Mouse (Mus musculus): Measurements from ENCODE around the gene Ankrd34a. TPM values are rescaled to one million over a fixed set of nuclear protein-coding genes. Genes with fewer than 3 reads are reported as not detected.

Ankrd34a gene
- total RNA-seq, 2 experiments from 2014 or later = 0.66 to 1.9 TPM

GRCm38 (mm10) chr3:96645018-96645649 is 48.7 kb downstream of the Ankrd34a start, which contains the start of gene Itga10:
Gene Itga10, plus strand, starts transcription at chr3:96645584.
- peak; percentile 55 for DNase-seq
- intact Hi-C loops (cut with DNase I; ENCODE audit: low total_unique reads) = no loop called here

- DNase-seq = no peak
- intact Hi-C loops (cut with DNase I; ENCODE audit: low total_unique reads) = no loop called here
Observed at GRCm38 (mm10) chr3:96647365-96647764, 50.9 kb downstream of the Ankrd34a start.

Other genes with a start within 250 kb of the Ankrd34a start
- not detected for gene BC107364, start 144.3 kb upstream of the Ankrd34a start, total RNA-seq (2021)
- gene Hfe2, start 71.5 kb upstream of the Ankrd34a start, total RNA-seq (2021) = 100 to 1,000 TPM; 460 to 465 TPM
- 100 to 1,000 TPM; 288 to 458 TPM for gene Txnip, start 38.7 kb upstream of the Ankrd34a start, total RNA-seq (2021)
- gene Gm16253, start 19.7 kb upstream of the Ankrd34a start, total RNA-seq (2021) = 1 to 10 TPM; 1.2 to 1.5 TPM
- gene Polr3gl, start 2.5 kb upstream of the Ankrd34a start, total RNA-seq (2021) = 10 to 100 TPM; 30.3 to 34.0 TPM
- 10 to 100 TPM; 13.6 to 16.4 TPM for gene Lix1l, start 4.5 kb downstream of the Ankrd34a start, total RNA-seq (2021)
- gene Rbm8a, start 33.3 kb downstream of the Ankrd34a start, total RNA-seq (2021) = 10 to 100 TPM; 36.6 to 44.1 TPM
- 10 to 100 TPM; 22.3 to 22.4 TPM for gene Pex11b, start 38.7 kb downstream of the Ankrd34a start, total RNA-seq (2021)
- under 1 TPM; 0.13 to 0.25 TPM for gene Gm42957, start 38.8 kb downstream of the Ankrd34a start, total RNA-seq (2021)
- gene Itga10, start 48.9 kb downstream of the Ankrd34a start, total RNA-seq (2021) = 1 to 10 TPM; 2.9 to 3.0 TPM
- gene Ankrd35, start 73.5 kb downstream of the Ankrd34a start, total RNA-seq (2021) = 1 to 10 TPM; 1.0 to 2.3 TPM
- gene Pias3, start 99.7 kb downstream of the Ankrd34a start, total RNA-seq (2021) = 10 to 100 TPM; 10.4 to 12.1 TPM
- under 1 TPM; 0.96 to 1.00 TPM for gene Nudt17, start 111.9 kb downstream of the Ankrd34a start, total RNA-seq (2021)
- gene Polr3c, start 131.0 kb downstream of the Ankrd34a start, total RNA-seq (2021) = 10 to 100 TPM; 16.0 to 18.7 TPM
- gene Rnf115, start 131.0 kb downstream of the Ankrd34a start, total RNA-seq (2021) = 10 to 100 TPM; 53.8 to 89.7 TPM
- not detected for gene Pdzk1, start 232.6 kb downstream of the Ankrd34a start, total RNA-seq (2021)
- gene Cd160, start 232.7 kb downstream of the Ankrd34a start, total RNA-seq (2021) = not detected